Mouse (Mus musculus) testis, adult 2 months (tissue): ENCODE measurements at regions not wholly inside any gene's neighbourhood (a gene's known extent, or its start where the extent isn't known, plus 50 kb on each side); places are given as distances from the start of the nearest gene placed in this dataset.

ENCODE experiments used
- H3K27ac ChIP-seq: fragments of 200-500 bp; 2 replicates; pipeline ENCODE4 v1.5.1; 2012; ENCODE audit warnings: low read depth, low read length; ENCODE audit not compliant: control insufficient read depth, insufficient read depth
- H3K27me3 ChIP-seq: fragments of 200-500 bp; 2 replicates; pipeline ENCODE4 v1.6.1; 2012; ENCODE audit warnings: mild to moderate bottlenecking, low read length, moderate library complexity; ENCODE audit not compliant: control insufficient read depth, insufficient read depth
- H3K36me3 ChIP-seq: fragments of 200-500 bp; 2 replicates; pipeline ENCODE4 v1.6.1; 2012; ENCODE audit warnings: mild to moderate bottlenecking, low read length; ENCODE audit not compliant: control insufficient read depth, insufficient read depth
- H3K4me1 ChIP-seq: fragments of 200-500 bp; 2 replicates; pipeline ENCODE4 v1.6.1; 2012; ENCODE audit warnings: low read length; ENCODE audit not compliant: control insufficient read depth, insufficient read depth
- H3K4me3 ChIP-seq: fragments of 200-500 bp; 2 replicates; pipeline ENCODE4 v1.5.1; 2012; ENCODE audit warnings: low read depth, mild to moderate bottlenecking, low read length, moderate library complexity, mixed read lengths; ENCODE audit not compliant: control insufficient read depth
- CTCF ChIP-seq: fragments of 200-500 bp; IDR thresholded peaks from 2 replicates; pipeline ENCODE4 v1.5.1; 2012; ENCODE audit warnings: low read depth, mild to moderate bottlenecking, inconsistent platforms, low read length, moderate library complexity; ENCODE audit not compliant: control insufficient read depth, insufficient read depth, insufficient replicate concordance
- POLR2A ChIP-seq: fragments of 200-500 bp; IDR thresholded peaks from 2 replicates; pipeline ENCODE4 v1.6.1; 2012; ENCODE audit warnings: low read depth, mild to moderate bottlenecking, inconsistent platforms, low read length, moderate library complexity; ENCODE audit not compliant: control insufficient read depth

- Histone ChIP-seq H3K27ac (no peak overlapping the region), H3K27me3 (no peaks in the 10 kb centered on the region), H3K4me1 (no peaks in the 10 kb centered on the region), H3K4me3 (no peak overlapping the region), H3K36me3 (no peaks in the 10 kb centered on the region)
- TF ChIP-seq POLR2A: no peak
- no peak for TF ChIP-seq CTCF
These were observed 173.0 kb downstream of the Usp46 start for GRCm38 (mm10) chr5:73895186-73895585.

GRCm38 (mm10) chr5:73896785-73897184 is 171.4 kb downstream of the Usp46 start:
- Histone ChIP-seq H3K4me3 (no peak overlapping the region), H3K27me3 (no peaks in the 10 kb centered on the region), H3K27ac (no peak overlapping the region), H3K36me3 (no peaks in the 10 kb centered on the region), H3K4me1 (no peaks in the 10 kb centered on the region)
- TF ChIP-seq POLR2A: no peak
- TF ChIP-seq CTCF: no peak

- H3K4me1 ChIP-seq: no peaks in the 10 kb centered on the region
- no peak overlapping the region for H3K27ac ChIP-seq
- no peaks in the 10 kb centered on the region for H3K36me3 ChIP-seq
- TF ChIP-seq CTCF (no peak), POLR2A (no peak)
- no peaks in the 10 kb centered on the region for H3K27me3 ChIP-seq
- no peak overlapping the region for H3K4me3 ChIP-seq
These were observed 166.6 kb downstream of the Usp46 start for GRCm38 (mm10) chr5:73901651-73902050.

GRCm38 (mm10) chr5:73902470-73903218 is 165.6 kb downstream of the Usp46 start:
- no peaks in the 10 kb centered on the region for H3K27me3 ChIP-seq
- no peak overlapping the region for H3K4me3 ChIP-seq
- no peaks in the 10 kb centered on the region for H3K4me1 ChIP-seq
- no peak for TF ChIP-seq POLR2A
- no peak for TF ChIP-seq CTCF
- H3K27ac ChIP-seq: no peak overlapping the region
- no peaks in the 10 kb centered on the region for H3K36me3 ChIP-seq

GRCm38 (mm10) chr5:73903219-73903570 is 165.0 kb downstream of the Usp46 start:
- no peak overlapping the region for H3K27ac ChIP-seq
- H3K27me3 ChIP-seq: no peaks in the 10 kb centered on the region
- TF ChIP-seq CTCF: no peak
- no peak for TF ChIP-seq POLR2A
- H3K4me3 ChIP-seq: no peak overlapping the region
- H3K4me1 ChIP-seq: no peaks in the 10 kb centered on the region
- no peaks in the 10 kb centered on the region for H3K36me3 ChIP-seq

- H3K4me1 ChIP-seq: no peaks in the 10 kb centered on the region
- no peak overlapping the region for H3K27ac ChIP-seq
- H3K4me3 ChIP-seq: no peak overlapping the region
- TF ChIP-seq POLR2A: no peak
- TF ChIP-seq CTCF: no peak
- H3K27me3 ChIP-seq: no peaks in the 10 kb centered on the region
- H3K36me3 ChIP-seq: no peaks in the 10 kb centered on the region
These were observed 164.0 kb downstream of the Usp46 start for GRCm38 (mm10) chr5:73904146-73904811.

GRCm38 (mm10) chr5:73912149-73912548 is 156.1 kb downstream of the Usp46 start:
- Histone ChIP-seq H3K27ac (no peak overlapping the region), H3K4me3 (no peak overlapping the region), H3K4me1 (no peaks in the 10 kb centered on the region), H3K36me3 (no peaks in the 10 kb centered on the region), H3K27me3 (no peaks in the 10 kb centered on the region)
- TF ChIP-seq POLR2A (no peak), CTCF (no peak)
